Mouse (Mus musculus): ENCODE data around the gene Kif17. TPM values are rescaled to one million over a fixed set of nuclear protein-coding genes. Genes with fewer than 3 reads are reported as not detected.

Gene Kif17
- polyA plus RNA-seq, 1 experiment from 2014 or later = 0.83 TPM

GRCm38 (mm10) chr4:138335036-138335435 lies 84.8 kb downstream of the Kif17 start:
- Histone ChIP-seq H3K27ac (no peak overlapping the region), H3K27me3 (replicated peaks) (no peaks in the 10 kb centered on the region; the same call in 1 of the 2 replicates), H3K4me3 (replicated peaks) (no peak overlapping the region), H3K9ac (no peak overlapping the region), H3K36me3 (no peaks in the 10 kb centered on the region), H3K4me1 (replicated peaks) (no peaks in the 10 kb centered on the region), H3K4me2 (replicated peaks) (no peak overlapping the region), H3K9me3 (no peaks in the 10 kb centered on the region)
- WGBS = 77% methylated on average over 12 of the region's 12 CpGs
- ATAC-seq = no peak

GRCm38 (mm10) chr4:138335648-138336047 lies 85.4 kb downstream of the Kif17 start:
- H3K4me3 ChIP-seq (replicated peaks) = no peak overlapping the region
- no peaks in the 10 kb centered on the region for H3K9me3 ChIP-seq
- no peaks in the 10 kb centered on the region; the same call in 1 of the 2 replicates for H3K27me3 ChIP-seq (replicated peaks)
- no peaks in the 10 kb centered on the region for H3K4me1 ChIP-seq (replicated peaks)
- WGBS = 86% methylated on average over 6 of the region's 6 CpGs
- no peak overlapping the region for H3K4me2 ChIP-seq (replicated peaks)
- H3K36me3 ChIP-seq = no peaks in the 10 kb centered on the region
- H3K9ac ChIP-seq = no peak overlapping the region
- ATAC-seq = no peak
- no peak overlapping the region for H3K27ac ChIP-seq

DNA sequence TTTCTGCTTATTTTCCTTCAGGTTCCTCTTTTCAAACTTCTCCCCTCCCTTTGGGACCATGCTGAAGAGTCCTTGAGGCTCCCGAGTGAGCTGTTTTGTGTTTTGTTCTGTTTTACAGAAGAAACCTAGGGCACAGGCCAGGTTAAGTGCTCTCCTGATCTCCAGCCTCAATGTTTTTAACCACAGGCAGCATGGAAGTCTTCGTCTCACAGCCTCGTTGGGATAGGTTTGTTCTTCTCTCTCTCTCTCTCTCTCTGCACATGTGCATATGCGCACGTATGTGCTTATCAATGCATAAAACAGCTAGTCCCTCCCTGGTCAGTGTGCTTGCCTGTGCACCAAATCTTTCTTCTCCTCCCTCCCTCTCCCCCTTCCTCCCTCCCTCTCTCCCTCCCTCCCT lies 86.6 kb downstream of the Kif17 start:
- Histone ChIP-seq H3K9me3 (no peaks in the 10 kb centered on the region), H3K27me3 (replicated peaks) (no peaks in the 10 kb centered on the region; the same call in 1 of the 2 replicates), H3K9ac (no peak overlapping the region), H3K36me3 (no peaks in the 10 kb centered on the region), H3K27ac (no peak overlapping the region), H3K4me3 (replicated peaks) (no peak overlapping the region), H3K4me2 (replicated peaks) (no peak overlapping the region), H3K4me1 (replicated peaks) (no peaks in the 10 kb centered on the region)
- WGBS = 70% methylated on average over 5 of the region's 5 CpGs
- ATAC-seq = no peak

DNA sequence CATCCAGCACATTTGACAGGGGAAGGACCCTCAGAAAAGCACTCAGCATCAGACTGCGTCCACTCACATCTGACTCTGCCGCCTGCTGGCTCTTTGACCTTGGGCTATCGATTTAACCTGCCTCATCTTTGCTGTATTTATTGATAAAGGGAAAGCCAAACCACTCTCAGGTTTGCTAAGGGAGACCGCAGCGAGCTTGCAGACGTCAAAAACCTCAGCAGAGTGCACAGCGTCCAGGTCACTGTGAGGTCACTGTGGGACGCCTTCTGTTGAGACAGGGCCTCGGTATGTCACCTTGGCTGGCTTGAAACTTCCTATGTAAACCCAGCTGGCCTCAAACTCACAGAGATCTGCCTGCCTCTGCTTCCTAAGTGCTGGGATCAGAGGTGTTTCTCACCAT lies 87.1 kb downstream of the Kif17 start:
- H3K4me1 ChIP-seq (replicated peaks) = no peaks in the 10 kb centered on the region

DNA sequence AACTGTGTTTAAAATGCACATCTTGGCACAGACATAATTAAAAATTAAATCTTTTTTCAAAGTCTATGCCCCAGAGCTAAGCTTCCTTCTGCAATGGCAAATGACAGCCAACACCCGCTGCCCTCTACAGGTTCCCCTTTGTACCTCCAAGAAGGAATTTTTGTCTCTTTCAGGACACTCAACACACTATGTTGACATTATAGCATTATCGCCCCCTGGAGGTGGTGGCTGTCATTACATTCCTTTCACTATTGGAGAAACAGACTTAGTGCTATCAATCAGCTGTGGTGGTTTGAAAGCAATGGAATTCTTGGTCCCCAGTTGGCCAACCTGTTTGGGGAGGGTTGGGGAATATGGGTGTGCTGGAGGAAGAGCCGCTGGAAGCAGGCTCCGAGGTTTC lies 89.7 kb downstream of the Kif17 start:
- 37% methylated on average over 4 of the region's 4 CpGs for WGBS
- Histone ChIP-seq H3K36me3 (no peaks in the 10 kb centered on the region), H3K9ac (no peak overlapping the region), H3K4me1 (replicated peaks) (peaks cover 6% of the 10 kb centered on the region; the same call in 1 of the 2 replicates), H3K9me3 (no peaks in the 10 kb centered on the region), H3K4me2 (replicated peaks) (no peak overlapping the region), H3K4me3 (replicated peaks) (no peak overlapping the region), H3K27me3 (replicated peaks) (no peaks in the 10 kb centered on the region), H3K27ac (no peak overlapping the region)
- ATAC-seq = no peak

More for the DNA sequence above, 87.1 kb downstream of the Kif17 start:
- no peak for ATAC-seq
- no peaks in the 10 kb centered on the region for H3K27me3 ChIP-seq (replicated peaks)
- 62% methylated on average over 9 of the region's 9 CpGs for WGBS
- no peak overlapping the region for H3K4me2 ChIP-seq (replicated peaks)
- H3K9ac ChIP-seq = no peak overlapping the region
- no peaks in the 10 kb centered on the region for H3K9me3 ChIP-seq
- H3K36me3 ChIP-seq = no peaks in the 10 kb centered on the region
- H3K27ac ChIP-seq = no peak overlapping the region
- H3K4me3 ChIP-seq (replicated peaks) = no peak overlapping the region

- H3K36me3 ChIP-seq = no peaks in the 10 kb centered on the region
- H3K27ac ChIP-seq = no peak overlapping the region
- peaks cover 6% of the 10 kb centered on the region; the same call in 1 of the 2 replicates for H3K4me1 ChIP-seq (replicated peaks)
- WGBS = 73% methylated on average over 8 of the region's 8 CpGs
- no peaks in the 10 kb centered on the region for H3K27me3 ChIP-seq (replicated peaks)
- no peaks in the 10 kb centered on the region for H3K9me3 ChIP-seq
- no peak overlapping the region for H3K4me2 ChIP-seq (replicated peaks)
- no peak for ATAC-seq
- H3K4me3 ChIP-seq (replicated peaks) = no peak overlapping the region
- no peak overlapping the region for H3K9ac ChIP-seq
Observed at GRCm38 (mm10) chr4:138341393-138341792, 91.2 kb downstream of the Kif17 start.

- Histone ChIP-seq H3K4me2 (replicated peaks) (no peak overlapping the region), H3K27ac (no peak overlapping the region), H3K4me3 (replicated peaks) (no peak overlapping the region), H3K9me3 (no peaks in the 10 kb centered on the region), H3K27me3 (replicated peaks) (no peaks in the 10 kb centered on the region), H3K9ac (no peak overlapping the region), H3K36me3 (no peaks in the 10 kb centered on the region), H3K4me1 (replicated peaks) (peaks cover 6% of the 10 kb centered on the region; the same call in 1 of the 2 replicates)
- ATAC-seq = no peak
- WGBS = 77% methylated on average over 7 of the region's 7 CpGs
Observed at GRCm38 (mm10) chr4:138342048-138342447, 91.8 kb downstream of the Kif17 start.

GRCm38 (mm10) chr4:138342778-138343177 lies 92.5 kb downstream of the Kif17 start:
- 51% methylated on average over 6 of the region's 6 CpGs for WGBS
- peak; percentile 93 for ATAC-seq

DNA sequence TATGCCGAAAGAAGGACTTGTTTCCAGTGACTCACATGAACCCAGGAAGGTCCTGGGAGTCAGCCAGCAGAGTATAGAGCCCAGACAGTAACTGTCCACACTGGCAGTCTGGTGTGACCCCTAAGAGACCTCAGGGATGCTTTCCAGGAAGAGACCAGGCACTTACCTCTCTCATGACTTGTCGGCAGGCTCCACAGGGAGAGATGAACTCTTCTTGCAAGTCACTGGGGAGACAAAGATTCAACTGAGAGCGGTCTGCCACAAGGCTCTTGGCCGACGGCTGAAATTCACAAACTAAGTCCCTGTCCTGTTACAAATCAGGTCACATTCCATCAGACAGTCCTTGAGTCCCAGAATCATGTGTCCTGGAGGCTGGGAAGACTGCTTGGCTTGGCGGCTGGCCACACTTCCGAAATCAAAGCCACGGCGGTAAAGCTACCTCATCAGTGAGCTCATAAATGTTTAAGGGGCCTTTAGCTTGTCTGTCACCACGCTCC lies 93.2 kb downstream of the Kif17 start:
- ATAC-seq = no peak
- H3K9me3 ChIP-seq = no peaks in the 10 kb centered on the region
- 67% methylated on average over 10 of the region's 10 CpGs for WGBS
- H3K36me3 ChIP-seq = no peaks in the 10 kb centered on the region
- H3K9ac ChIP-seq = no peak overlapping the region
- peaks cover 6% of the 10 kb centered on the region; the same call in 1 of the 2 replicates for H3K4me1 ChIP-seq (replicated peaks)
- H3K27me3 ChIP-seq (replicated peaks) = no peaks in the 10 kb centered on the region
- peak overlapping the region; percentile 82 for H3K27ac ChIP-seq
- no peak overlapping the region for H3K4me3 ChIP-seq (replicated peaks)
- H3K4me2 ChIP-seq (replicated peaks) = no peak overlapping the region

More at GRCm38 (mm10) chr4:138342778-138343177, 92.5 kb downstream of the Kif17 start:
- H3K4me1 ChIP-seq (replicated peaks) = peaks cover 6% of the 10 kb centered on the region; the same call in 1 of the 2 replicates
- no peaks in the 10 kb centered on the region for H3K9me3 ChIP-seq
- H3K4me2 ChIP-seq (replicated peaks) = no peak overlapping the region
- H3K27me3 ChIP-seq (replicated peaks) = no peaks in the 10 kb centered on the region
- peak overlapping the region; percentile 82 for H3K27ac ChIP-seq
- no peak overlapping the region for H3K4me3 ChIP-seq (replicated peaks)
- H3K9ac ChIP-seq = no peak overlapping the region
- no peaks in the 10 kb centered on the region for H3K36me3 ChIP-seq

DNA sequence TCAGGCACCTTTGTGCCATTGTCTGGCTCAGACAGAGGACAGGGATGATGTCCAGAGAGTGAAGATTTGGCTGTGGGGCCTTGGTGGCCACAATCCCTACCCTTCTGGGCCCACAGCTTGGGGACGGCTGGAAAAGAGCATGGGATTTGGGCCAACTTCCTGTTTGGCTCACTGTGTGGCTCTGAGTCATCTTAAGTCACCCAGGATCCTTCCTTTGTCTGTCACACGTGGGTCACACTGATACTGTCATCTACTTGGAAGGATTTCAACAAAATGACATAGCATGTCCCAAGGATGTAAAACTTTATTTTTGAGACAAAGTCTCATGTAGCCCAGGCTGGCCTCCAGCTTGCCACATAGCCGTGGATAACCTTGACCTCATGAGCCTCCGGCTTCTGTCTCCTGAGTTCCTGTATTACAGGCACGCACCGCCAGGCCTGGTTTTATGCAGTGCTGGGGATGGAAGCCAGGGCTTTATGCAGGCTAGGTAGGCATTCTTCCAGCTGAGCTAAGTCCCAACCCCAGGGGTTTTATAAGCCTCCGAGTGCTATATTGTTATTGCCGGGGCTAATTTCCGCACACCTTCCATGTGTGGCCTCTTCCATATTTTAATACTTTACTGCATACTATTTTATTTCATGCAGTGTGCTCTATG lies 94.8 kb downstream of the Kif17 start:
- no peak for ATAC-seq
- Histone ChIP-seq H3K36me3 (no peaks in the 10 kb centered on the region), H3K27ac (no peak overlapping the region), H3K9ac (no peak overlapping the region), H3K4me3 (replicated peaks) (no peak overlapping the region), H3K9me3 (no peaks in the 10 kb centered on the region), H3K27me3 (replicated peaks) (no peaks in the 10 kb centered on the region), H3K4me1 (replicated peaks) (peaks cover 6% of the 10 kb centered on the region; the same call in 1 of the 2 replicates), H3K4me2 (replicated peaks) (no peak overlapping the region)
- WGBS = 84% methylated on average over 9 of the region's 9 CpGs

GRCm38 (mm10) chr4:138347280-138347679 lies 97.0 kb downstream of the Kif17 start:
- H3K9ac ChIP-seq = no peak overlapping the region
- no peak for ATAC-seq
- peaks cover 6% of the 10 kb centered on the region; the same call in 1 of the 2 replicates for H3K4me1 ChIP-seq (replicated peaks)
- no peaks in the 10 kb centered on the region for H3K27me3 ChIP-seq (replicated peaks)
- 71% methylated on average over 1 of the region's 1 CpGs for WGBS
- H3K4me2 ChIP-seq (replicated peaks) = no peak overlapping the region
- H3K4me3 ChIP-seq (replicated peaks) = no peak overlapping the region
- H3K27ac ChIP-seq = no peak overlapping the region
- H3K36me3 ChIP-seq = no peaks in the 10 kb centered on the region
- no peaks in the 10 kb centered on the region for H3K9me3 ChIP-seq

- Histone ChIP-seq H3K27me3 (replicated peaks) (no peaks in the 10 kb centered on the region), H3K9me3 (no peaks in the 10 kb centered on the region), H3K36me3 (no peaks in the 10 kb centered on the region), H3K4me1 (replicated peaks) (no peaks in the 10 kb centered on the region), H3K4me2 (replicated peaks) (no peak overlapping the region), H3K4me3 (replicated peaks) (no peak overlapping the region), H3K9ac (no peak overlapping the region), H3K27ac (no peak overlapping the region)
- ATAC-seq = no peak
- WGBS = 73% methylated on average over 7 of the region's 7 CpGs
Observed at GRCm38 (mm10) chr4:138348716-138349115, 98.5 kb downstream of the Kif17 start.

Measured in intestine, embryonic 15.5 days (tissue).